13 mouse cellular contexts compared by ENCODE assay signal in the genomic region with DNA sequence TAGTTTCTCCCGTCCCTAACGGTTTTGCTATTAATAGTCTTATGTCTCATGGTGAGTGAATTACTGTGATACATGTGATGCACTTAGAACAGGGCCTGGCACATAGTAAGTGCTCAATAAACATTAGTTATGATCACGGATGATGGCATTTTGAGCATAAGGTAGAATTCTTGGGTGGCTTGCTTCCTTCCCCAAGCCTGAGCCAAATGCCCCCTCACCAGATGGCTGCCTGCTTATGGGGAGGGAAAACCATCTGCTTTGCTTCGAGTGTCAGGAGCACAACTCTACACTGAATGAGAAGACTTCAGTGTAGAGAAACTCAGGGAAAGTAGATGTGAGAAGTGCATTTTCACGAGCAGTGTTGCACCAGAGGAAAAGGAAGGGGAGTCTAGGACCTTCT. TPM values are rescaled to one million over a fixed set of nuclear protein-coding genes. Genes with fewer than 3 reads are reported as not detected.
A peak's percentile ranks its signal among the peaks of the same experiment; 100 is the strongest.
DNase-seq lines count a peak whose midpoint lies in the region; ATAC-seq lines count a peak whose summit lies in the region.
"Had no signal": no experiment of that assay in that cellular context is flagged by ENCODE, and none has a peak within 500 bp of the region (broad histone marks: within the 10 kb centered on the region; RNA-seq: fewer than 3 reads in every experiment).

No protein-coding gene starts in this region.

- no peak overlapping the region for H3K9ac ChIP-seq in midbrain, embryonic 11.5 days (ENCODE audit: low read length)
- H3K9ac ChIP-seq in midbrain, embryonic 13.5 days (replicated peaks), result no peak overlapping the region
- H3K9ac ChIP-seq in hindbrain, embryonic 12.5 days, result no peak overlapping the region
- H3K9ac ChIP-seq: liver, embryonic 15.5 days; neural tube, embryonic 13.5 days had no signal

- H3K4me2 ChIP-seq in midbrain, embryonic 11.5 days, result no peak overlapping the region
- no peak overlapping the region for H3K4me2 ChIP-seq in midbrain, embryonic 13.5 days (replicated peaks)
- no peak overlapping the region for H3K4me2 ChIP-seq in hindbrain, embryonic 12.5 days (replicated peaks)
- H3K4me2 ChIP-seq: liver, embryonic 15.5 days; neural tube, embryonic 13.5 days had no signal

- intact Hi-C loops in gastrocnemius, postnatal 14 days (cut with DNase I; ENCODE audit: low total_unique reads), result no loop called here

- no peaks in the 10 kb centered on the region for H3K36me3 ChIP-seq in midbrain, embryonic 11.5 days (ENCODE audit: control insufficient read depth, insufficient read depth, low read length)
- H3K36me3 ChIP-seq in midbrain, embryonic 13.5 days, result no peaks in the 10 kb centered on the region
- no peaks in the 10 kb centered on the region for H3K36me3 ChIP-seq in hindbrain, embryonic 12.5 days
- H3K36me3 ChIP-seq: liver, embryonic 15.5 days; neural tube, embryonic 13.5 days had no signal

- 88% methylated on average over 5 of the region's 5 CpGs for WGBS in midbrain, embryonic 11.5 days
- WGBS in midbrain, embryonic 13.5 days, result 83% methylated on average over 5 of the region's 5 CpGs
- WGBS in hindbrain, embryonic 12.5 days, result 80% methylated on average over 5 of the region's 5 CpGs

- no peaks in the 10 kb centered on the region for H3K9me3 ChIP-seq in midbrain, embryonic 11.5 days (ENCODE audit: control insufficient read depth, low read length)
- 0 out of 2 replicates have a peak, but pooled peaks cover 3% of the 10 kb centered on the region for H3K9me3 ChIP-seq in midbrain, embryonic 13.5 days
- no peaks in the 10 kb centered on the region for H3K9me3 ChIP-seq in hindbrain, embryonic 12.5 days (replicated peaks)
- H3K9me3 ChIP-seq: liver, embryonic 15.5 days had no signal

- ATAC-seq in midbrain, embryonic 11.5 days (ENCODE audit: low FRiP score), result no peak
- no peak for ATAC-seq in midbrain, embryonic 13.5 days
- no peak for ATAC-seq in hindbrain, embryonic 12.5 days (ENCODE audit: low FRiP score)
- ATAC-seq in activated CD4-positive, CD25-positive, alpha-beta regulatory T cell, adult 4 months, result no peak

- peak; percentile 17 for DNase-seq in midbrain, embryonic 11.5 days (ENCODE audit: low spot score, missing footprints)
- peak; percentile 82 to 89 for DNase-seq in frontal cortex, postnatal 36 days (ENCODE audit: low spot score in 2 of 2)
- peak; percentile 62 to 90 for DNase-seq in left cerebral cortex, adult 9 months (ENCODE audit: low spot score in 2 of 2)
- no peak for DNase-seq in gastrocnemius, postnatal 14 days
- DNase-seq in thymus, postnatal 4 days, result no peak
- DNase-seq: adrenal gland, postnatal 36 days; gastrocnemius, postnatal 10 days had no signal

- no peak overlapping the region for H3K4me3 ChIP-seq in midbrain, embryonic 11.5 days (ENCODE audit: low read depth, low read length)
- H3K4me3 ChIP-seq in midbrain, embryonic 13.5 days (replicated peaks), result no peak overlapping the region
- H3K4me3 ChIP-seq in hindbrain, embryonic 12.5 days, result no peak overlapping the region
- H3K4me3 ChIP-seq: liver, embryonic 15.5 days; neural tube, embryonic 13.5 days had no signal

- H3K4me1 ChIP-seq in midbrain, embryonic 11.5 days (ENCODE audit: control insufficient read depth, insufficient read depth, low read length), result no peaks in the 10 kb centered on the region
- no peaks in the 10 kb centered on the region for H3K4me1 ChIP-seq in midbrain, embryonic 13.5 days (replicated peaks)
- H3K4me1 ChIP-seq in hindbrain, embryonic 12.5 days, result no peaks in the 10 kb centered on the region
- H3K4me1 ChIP-seq: liver, embryonic 15.5 days; neural tube, embryonic 13.5 days had no signal

- H3K27ac ChIP-seq in midbrain, embryonic 11.5 days (ENCODE audit: low read depth, low read length), result no peak overlapping the region
- H3K27ac ChIP-seq in midbrain, embryonic 13.5 days, result no peak overlapping the region
- no peak overlapping the region for H3K27ac ChIP-seq in hindbrain, embryonic 12.5 days
- H3K27ac ChIP-seq: kidney, postnatal 0 days; liver, embryonic 15.5 days; neural tube, embryonic 13.5 days had no signal

- H3K27me3 ChIP-seq in midbrain, embryonic 11.5 days (ENCODE audit: control insufficient read depth, insufficient read depth, low read length), result no peaks in the 10 kb centered on the region
- no peaks in the 10 kb centered on the region for H3K27me3 ChIP-seq in midbrain, embryonic 13.5 days
- no peaks in the 10 kb centered on the region for H3K27me3 ChIP-seq in hindbrain, embryonic 12.5 days
- H3K27me3 ChIP-seq: liver, embryonic 15.5 days; neural tube, embryonic 13.5 days had no signal

RNA-seq across cellular contexts. Expression of gene Spred2, which starts 24.6 kb away (rescaled TPM):
- polyA plus RNA-seq in midbrain, embryonic 11.5 days (2014; fragmentation: Nextera tagmentation; extraction: Ambion mirVana), result 4.7 and 5.7 TPM in 2 replicates
- polyA plus RNA-seq in midbrain, embryonic 13.5 days (2015; fragmentation: Nextera tagmentation; extraction: Ambion mirVana), result 4.9 and 5.5 TPM in 2 replicates
- 10 to 100 TPM; 12.3 to 14.3 TPM for total RNA-seq in gastrocnemius, postnatal 14 days (2021)
- polyA plus RNA-seq in hindbrain, embryonic 12.5 days (2016; fragmentation: Nextera tagmentation; extraction: Ambion mirVana), result 6.8 and 7.8 TPM in 2 replicates
- polyA plus RNA-seq in activated CD4-positive, CD25-positive, alpha-beta regulatory T cell, adult 4 months (2017; shearing (Covaris generic)), result 1 to 10 TPM; 2.1 to 3.4 TPM

Comparison
In these comparisons a context has a peak if more than half of its experiments do, and no peak if none do; other contexts are left out.
1. DNase-seq: peak in midbrain, embryonic 11.5 days (single experiment), frontal cortex, postnatal 36 days (2 of 2) and left cerebral cortex, adult 9 months (2 of 2); none in gastrocnemius, postnatal 14 days (single experiment) and thymus, postnatal 4 days (single experiment).